ENCODE assay signal across 16 mouse cellular contexts in the genomic region with DNA sequence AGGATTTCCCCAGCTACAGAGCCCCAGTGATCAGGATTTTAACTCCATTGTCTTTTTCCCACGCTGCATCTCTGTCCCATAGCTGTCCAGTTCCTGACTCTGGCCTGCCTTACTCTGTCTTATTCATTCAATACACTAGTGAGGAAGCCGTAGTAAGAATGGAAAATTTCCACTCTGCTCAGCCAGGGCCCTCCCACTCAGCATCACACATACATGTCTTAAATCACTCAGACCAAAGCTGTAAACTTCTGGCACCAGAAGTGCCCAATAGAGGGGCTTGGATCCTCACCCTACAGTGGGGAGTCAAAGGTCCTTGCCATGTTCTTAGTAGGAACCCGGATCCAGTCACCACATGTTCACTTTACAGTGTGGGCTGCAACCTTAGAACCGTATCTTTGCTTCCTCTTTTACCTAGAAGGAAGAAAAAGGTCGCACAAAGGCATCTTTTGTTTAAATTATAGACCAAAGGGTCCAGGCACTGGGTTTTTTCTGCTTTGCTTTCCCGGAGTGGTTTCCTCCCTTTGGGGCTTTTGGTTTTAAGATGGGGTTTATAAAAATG. TPM values are rescaled to one million over a fixed set of nuclear protein-coding genes. Genes with fewer than 3 reads are reported as not detected.
DNase-seq lines count a peak whose midpoint lies in the region; ATAC-seq and TF ChIP-seq lines count a peak whose summit lies in the region.
"Had no signal": no experiment of that assay in that cellular context is flagged by ENCODE, and none has a peak within 500 bp of the region (broad histone marks: within the 10 kb centered on the region; RNA-seq: fewer than 3 reads in every experiment).

No protein-coding gene starts in this region.

- no peaks in the 10 kb centered on the region for H3K9me3 ChIP-seq in midbrain, embryonic 15.5 days
- H3K9me3 ChIP-seq: limb, embryonic 15.5 days; neural tube, embryonic 12.5 days had no signal

- WGBS in kidney, adult 2 months: 24% methylated on average over 6 of the region's 6 CpGs
- 76% methylated on average over 6 of the region's 6 CpGs for WGBS in midbrain, embryonic 15.5 days

- H3K27me3 ChIP-seq in kidney, adult 2 months (replicated peaks; ENCODE audit: control insufficient read depth, insufficient read depth, low read length): no peaks in the 10 kb centered on the region
- H3K27me3 ChIP-seq in midbrain, embryonic 15.5 days (replicated peaks): no peaks in the 10 kb centered on the region
- H3K27me3 ChIP-seq: limb, embryonic 15.5 days; neural tube, embryonic 12.5 days had no signal

- no peak for DNase-seq in kidney, adult 2 months
- DNase-seq in kidney, postnatal 36 days: no peak
- peak; percentile 12 for DNase-seq in A20 (ENCODE audit: low read depth, low spot score)
- DNase-seq in forelimb bud, embryonic 11.5 days (ENCODE audit: low read depth, low spot score): peak; percentile 24
- DNase-seq in layer of hippocampus, adult 9-11 months: no peak
- DNase-seq in adrenal gland, postnatal 36 days: no peak
- DNase-seq: heart, adult 18-20 months; heart, postnatal 14 days; spleen, adult 18-20 months had no signal

- H3K27ac ChIP-seq in kidney, adult 2 months (ENCODE audit: insufficient read depth, low read depth, low read length): peak overlapping the region; percentile 70
- no peak overlapping the region for H3K27ac ChIP-seq in midbrain, embryonic 15.5 days
- H3K27ac ChIP-seq: limb, embryonic 15.5 days; neural tube, embryonic 12.5 days had no signal

- no peak overlapping the region for H3K4me2 ChIP-seq in midbrain, embryonic 15.5 days
- H3K4me2 ChIP-seq: limb, embryonic 15.5 days; neural tube, embryonic 12.5 days had no signal

- TF ChIP-seq POLR2A in kidney, adult 2 months (IDR thresholded peaks at IDR 0.05; ENCODE audit: low read depth, low read length): no peak

- no peak for TF ChIP-seq CTCF in kidney, adult 2 months (conservative IDR thresholded peaks at IDR 0.05; ENCODE audit: insufficient read depth, insufficient read length, low read depth, low read length)

- H3K4me1 ChIP-seq in kidney, adult 2 months (ENCODE audit: control insufficient read depth, insufficient read depth, low read length): peaks cover 21% of the 10 kb centered on the region
- H3K4me1 ChIP-seq in midbrain, embryonic 15.5 days: no peaks in the 10 kb centered on the region

- no peak overlapping the region for H3K4me3 ChIP-seq in kidney, adult 2 months (ENCODE audit: insufficient read depth, low read depth, low read length)
- H3K4me3 ChIP-seq in midbrain, embryonic 15.5 days: no peak overlapping the region
- H3K4me3 ChIP-seq: limb, embryonic 15.5 days; neural tube, embryonic 12.5 days had no signal

- H3K36me3 ChIP-seq in kidney, adult 2 months (ENCODE audit: control insufficient read depth, insufficient read depth, low read length): no peaks in the 10 kb centered on the region
- H3K36me3 ChIP-seq in midbrain, embryonic 15.5 days (replicated peaks): no peaks in the 10 kb centered on the region
- H3K36me3 ChIP-seq: limb, embryonic 15.5 days; neural tube, embryonic 12.5 days had no signal

- H3K9ac ChIP-seq in midbrain, embryonic 15.5 days: no peak overlapping the region
- H3K9ac ChIP-seq: limb, embryonic 15.5 days; neural tube, embryonic 12.5 days had no signal

- ATAC-seq in megakaryocyte, adult 5-6 weeks (ENCODE audit: poor library complexity, severe bottlenecking): peak; percentile 33; the same call in 1 of the 2 replicates
- ATAC-seq in midbrain, embryonic 15.5 days (replicated peaks): no peak
- ATAC-seq: inflammation-experienced regulatory T-cells, adult 6 months had no signal

RNA-seq across cellular contexts. Expression of a gene that starts 3.4 kb away (rescaled TPM):
- 0.22 and 0.26 TPM in 2 replicates for polyA plus RNA-seq in kidney, adult 2 months (2012; rRNA removed)
- total RNA-seq in megakaryocyte, adult 5-6 weeks (2015): 0.40 TPM in 1 of 2 replicates, not detected in the other
- 0.22 and 2.0 TPM in 2 replicates for total RNA-seq in megakaryocyte, adult 5-6 weeks (2017)
- polyA plus RNA-seq in midbrain, embryonic 15.5 days (2015; fragmentation: Nextera tagmentation; extraction: Ambion mirVana): 0.18 TPM in 1 of 2 replicates, not detected in the other
- 1 to 10 TPM in 1 of 2 experiments, under 1 TPM in 1; 0.53 to 1.3 TPM for total RNA-seq in adrenal gland, postnatal 36 days (2021)
- total RNA-seq: heart, adult 18-20 months; heart, postnatal 14 days; layer of hippocampus, postnatal 25 days; midbrain, postnatal 0 days had no signal
- polyA plus RNA-seq: midbrain, postnatal 0 days had no signal

Comparison
In these comparisons a context has a peak if more than half of its experiments do, and no peak if none do; other contexts are left out.
1. DNase-seq: peak in A20 (single experiment) and forelimb bud, embryonic 11.5 days (single experiment); none in kidney, adult 2 months (single experiment), kidney, postnatal 36 days (0 of 2), layer of hippocampus, adult 9-11 months (single experiment) and adrenal gland, postnatal 36 days (0 of 2).